Mouse (Mus musculus) left cerebral cortex, postnatal 36 days (tissue): ENCODE measurements around the gene Mrgprh. TPM values are rescaled to one million over a fixed set of nuclear protein-coding genes. Genes with fewer than 3 reads are reported as not detected.

ENCODE experiments used
- DNase-seq, 2 experiments: peaks; one replicate each; pipeline ENCODE4 v3.0.0; 2021 to 2022; ENCODE audit warnings: low spot score in 2 of 2, mixed read lengths in 1 of 2
- intact Hi-C: fragments of 180-260 bp; cut with DNase I; formaldehyde crosslinking; loops from one replicate; pipeline ENCODE4 v1.15.1; 2025
- microRNA-seq: library from miRNA; unstranded; fragments of <30 nt; microRNA quantifications from one replicate; pipeline ENCODE4 v1.2.0, GENCODE M21; 2022
- total RNA-seq, 2 experiments: library from RNA; stranded (reverse); gene quantifications; 2 replicates each; pipeline ENCODE4 v1.2.3; 2021

Mrgprh gene
- total RNA-seq, 2 experiments from 2014 or later = 0.37 TPM; not detected in 1

- no peak for DNase-seq
- intact Hi-C loops = no loop called here
Measured at GRCm38 (mm10) chr17:12910391-12910790, 34.6 kb downstream of the Mrgprh start.

GRCm38 (mm10) chr17:12915488-12915880 is 39.6 kb downstream of the Mrgprh start, which contains the start of gene Tcp1:
TSS of gene Tcp1 (plus strand) at chr17:12915701.
- intact Hi-C loops = loop anchor here (5.0 kb wide), 1 partner anchor 77 kb away; the partner anchor contains the start of gene Wtap
- DNase-seq = no peak

GRCm38 (mm10) chr17:12915881-12916583 is 40.2 kb downstream of the Mrgprh start, which contains the start of gene Mrpl18:
TSS of gene Mrpl18 (minus strand) at chr17:12916345.
- intact Hi-C loops = loop anchor here (2.0 to 5.0 kb wide), 2 partner anchors 45 to 76 kb away; partner anchors contain the start of genes Acat2 and Wtap
- DNase-seq = peak; percentile 99

GRCm38 (mm10) chr17:12916588-12917380 is 41.0 kb downstream of the Mrgprh start:
- intact Hi-C loops = loop anchor here (2.0 to 5.0 kb wide), 2 partner anchors 44 to 76 kb away; partner anchors contain the start of genes Acat2 and Wtap
- no peak for DNase-seq

GRCm38 (mm10) chr17:12921073-12921472 is 45.2 kb downstream of the Mrgprh start:
- DNase-seq = no peak

GRCm38 (mm10) chr17:12925001-12925400 is 49.2 kb downstream of the Mrgprh start:
- intact Hi-C loops = no loop called here
- DNase-seq = no peak

More at GRCm38 (mm10) chr17:12921073-12921472, 45.2 kb downstream of the Mrgprh start:
- intact Hi-C loops = no loop called here

GRCm38 (mm10) chr17:12925703-12926180 is 49.9 kb downstream of the Mrgprh start:
- intact Hi-C loops = no loop called here
- no peak for DNase-seq

Small RNAs within 50 kb of the gene (microRNA-seq; reads per million reads assigned to microRNA genes)
- gene Gm24085 = not detected

Other genes with a start within 250 kb of the Mrgprh start
- gene Slc22a1, start 200.2 kb upstream of the Mrgprh start, total RNA-seq = 1 to 10 TPM in 1 of 2 experiments, under 1 TPM in 1; 0.72 to 1.1 TPM
- gene Igf2r, start 106.4 kb upstream of the Mrgprh start, total RNA-seq = 10 to 100 TPM; 27.0 to 27.7 TPM
- gene Mas1, start 7.9 kb upstream of the Mrgprh start, total RNA-seq = 10 to 100 TPM; 27.4 to 35.8 TPM
- gene Pnldc1, start 34.2 kb downstream of the Mrgprh start, total RNA-seq = 1 to 10 TPM; 1.4 to 1.8 TPM
- 100 to 1,000 TPM; 193 to 198 TPM for gene Tcp1, start 39.7 kb downstream of the Mrgprh start, total RNA-seq
- gene Mrpl18, start 40.3 kb downstream of the Mrgprh start, total RNA-seq = 10 to 100 TPM; 54.0 to 56.0 TPM
- 1 to 10 TPM; 3.9 to 4.3 TPM for gene Acat3, start 64.6 kb downstream of the Mrgprh start, total RNA-seq
- 10 to 100 TPM; 52.7 to 68.9 TPM for gene Acat2, start 84.7 kb downstream of the Mrgprh start, total RNA-seq
- 10 to 100 TPM; 47.6 to 51.5 TPM for gene Wtap, start 118.1 kb downstream of the Mrgprh start, total RNA-seq
- 100 to 1,000 TPM; 272 to 281 TPM for gene Sod2, start 130.8 kb downstream of the Mrgprh start, total RNA-seq
- not detected for gene Gpr31b, start 176.3 kb downstream of the Mrgprh start, total RNA-seq
- under 1 TPM; 0.20 to 0.47 TPM for gene Tcp10b, start 185.1 kb downstream of the Mrgprh start, total RNA-seq